Mouse (Mus musculus): ENCODE results near the gene Olfr1100.

The Olfr1100 gene

DNA sequence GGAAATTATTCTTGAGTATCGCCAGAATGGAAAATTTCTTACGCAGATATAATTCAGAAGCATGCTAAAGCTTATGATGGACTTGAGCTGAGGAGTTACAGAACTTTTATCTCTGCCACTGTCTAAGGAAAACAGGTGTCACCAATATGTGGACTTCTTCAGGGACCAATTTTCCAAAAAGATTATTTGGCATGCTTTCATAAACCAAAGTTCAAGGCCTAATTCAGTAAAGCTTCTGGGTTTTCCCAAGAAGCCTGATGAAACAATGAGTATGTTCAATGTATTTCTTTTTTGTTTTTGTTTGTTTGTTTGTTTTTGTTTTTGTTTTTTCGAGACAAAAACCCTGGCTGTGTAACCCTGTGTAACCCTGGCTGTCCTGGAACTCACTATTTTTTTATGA is at the start of gene Olfr1100:
Gene Olfr1100 (minus strand): TSS at position 101 of the 400 bp plus-strand sequence.
- no peak for DNase-seq (ENCODE audit: low spot score)

GRCm38 (mm10) chr2:87026980-87027379 is 47.2 kb upstream of the Olfr1100 start, which contains the start of gene Olfr1104:
TSS of gene Olfr1104 (minus strand) at chr2:87027080.
- no peak for DNase-seq (ENCODE audit: low spot score)

- no peak for DNase-seq (ENCODE audit: low spot score)
These were observed 18.3 kb upstream of the Olfr1100 start, which contains the start of gene Olfr1102 for GRCm38 (mm10) chr2:86998098-86998497. TSS of gene Olfr1102 (plus strand) at chr2:86998398.

- no peak for DNase-seq (ENCODE audit: low spot score)
These were observed 11.4 kb upstream of the Olfr1100 start, which contains the start of gene Olfr1101 for GRCm38 (mm10) chr2:86991121-86991520. TSS of gene Olfr1101 (minus strand) at chr2:86991221.

DNA sequence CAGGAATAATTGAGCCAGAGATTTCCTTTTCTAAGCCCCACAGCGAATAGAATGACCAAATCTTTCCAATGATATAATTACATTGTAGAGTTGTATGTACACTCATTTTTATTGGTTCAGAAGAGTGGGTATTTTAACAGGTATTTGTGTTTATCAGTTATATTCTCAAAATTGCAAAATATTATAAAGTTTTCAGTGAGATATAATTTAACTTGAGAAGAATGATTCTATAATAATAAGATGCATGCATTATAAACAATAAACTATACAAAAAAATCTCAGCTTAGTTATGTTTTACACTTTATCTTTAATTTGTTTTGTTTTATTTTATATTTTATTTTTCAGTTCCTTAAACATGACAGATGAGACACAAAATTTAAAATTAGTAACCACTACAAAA is 19.2 kb downstream of the Olfr1100 start, which contains the start of gene Olfr1099:
Gene Olfr1099 (minus strand): TSS at position 101 of the 400 bp plus-strand sequence.
- DNase-seq (ENCODE audit: low spot score): no peak

GRCm38 (mm10) chr2:86926557-86926956 is 53.2 kb downstream of the Olfr1100 start:
- no peak for DNase-seq (ENCODE audit: low spot score)

Data from c-Kit-positive CD71-positive TER-119-positive erythroid progenitor cells, embryonic 14.5 days (primary cell).